Mouse (Mus musculus): ENCODE data around the gene Adgrd1. TPM values are rescaled to one million over a fixed set of nuclear protein-coding genes. Genes with fewer than 3 reads are reported as not detected.

Gene Adgrd1
- polyA plus RNA-seq, 1 experiment from 2014 or later, result 0.11 TPM

- Histone ChIP-seq H3K9ac (replicated peaks) (no peak overlapping the region), H3K4me1 (0 out of 2 replicates have a peak, but pooled peaks cover 6% of the 10 kb centered on the region), H3K36me3 (no peaks in the 10 kb centered on the region), H3K9me3 (no peaks in the 10 kb centered on the region), H3K4me2 (replicated peaks) (no peak overlapping the region), H3K4me3 (no peak overlapping the region), H3K27ac (replicated peaks) (no peak overlapping the region), H3K27me3 (peaks cover 18% of the 10 kb centered on the region)
- WGBS, result 39% methylated on average over 8 of the region's 8 CpGs
- ATAC-seq (ENCODE audit: low FRiP score, low read depth), result no peak
These were observed 86.0 kb downstream of the Adgrd1 start for GRCm38 (mm10) chr5:129182554-129182953.

GRCm38 (mm10) chr5:129186260-129186659 lies 89.7 kb downstream of the Adgrd1 start:
- WGBS, result 12% methylated on average over 2 of the region's 2 CpGs
- H3K27ac ChIP-seq (replicated peaks), result no peak overlapping the region
- H3K9ac ChIP-seq (replicated peaks), result no peak overlapping the region
- ATAC-seq (ENCODE audit: low FRiP score, low read depth), result no peak
- H3K27me3 ChIP-seq, result peaks cover under 1% of the 10 kb centered on the region
- no peaks in the 10 kb centered on the region for H3K36me3 ChIP-seq
- 0 out of 2 replicates have a peak, but pooled peaks cover 6% of the 10 kb centered on the region for H3K4me1 ChIP-seq
- H3K4me2 ChIP-seq (replicated peaks), result no peak overlapping the region
- H3K9me3 ChIP-seq, result no peaks in the 10 kb centered on the region
- H3K4me3 ChIP-seq, result no peak overlapping the region

- ATAC-seq (ENCODE audit: low FRiP score, low read depth), result no peak
- Histone ChIP-seq H3K27ac (replicated peaks) (no peak overlapping the region), H3K9me3 (no peaks in the 10 kb centered on the region), H3K4me1 (0 out of 2 replicates have a peak, but pooled peaks cover 6% of the 10 kb centered on the region), H3K27me3 (no peaks in the 10 kb centered on the region; the same call in 1 of the 2 replicates), H3K36me3 (no peaks in the 10 kb centered on the region), H3K4me3 (no peak overlapping the region), H3K4me2 (replicated peaks) (no peak overlapping the region), H3K9ac (replicated peaks) (no peak overlapping the region)
- WGBS, result 86% methylated on average over 7 of the region's 7 CpGs
These were observed 90.4 kb downstream of the Adgrd1 start for GRCm38 (mm10) chr5:129186926-129187325.

GRCm38 (mm10) chr5:129189071-129189470 lies 92.5 kb downstream of the Adgrd1 start:
- ATAC-seq (ENCODE audit: low FRiP score, low read depth), result no peak
- H3K9me3 ChIP-seq, result no peaks in the 10 kb centered on the region
- H3K4me2 ChIP-seq (replicated peaks), result no peak overlapping the region
- H3K27ac ChIP-seq (replicated peaks), result no peak overlapping the region
- no peaks in the 10 kb centered on the region for H3K4me1 ChIP-seq
- H3K9ac ChIP-seq (replicated peaks), result no peak overlapping the region
- H3K36me3 ChIP-seq, result no peaks in the 10 kb centered on the region
- H3K4me3 ChIP-seq, result no peak overlapping the region
- H3K27me3 ChIP-seq, result no peaks in the 10 kb centered on the region; the same call in 1 of the 2 replicates
- 87% methylated on average over 6 of the region's 6 CpGs for WGBS

GRCm38 (mm10) chr5:129190077-129190476 lies 93.5 kb downstream of the Adgrd1 start:
- no peaks in the 10 kb centered on the region for H3K27me3 ChIP-seq
- no peak for ATAC-seq (ENCODE audit: low FRiP score, low read depth)
- no peak overlapping the region for H3K9ac ChIP-seq (replicated peaks)
- H3K4me2 ChIP-seq (replicated peaks), result no peak overlapping the region
- H3K4me3 ChIP-seq, result no peak overlapping the region
- no peak overlapping the region for H3K27ac ChIP-seq (replicated peaks)
- H3K36me3 ChIP-seq, result no peaks in the 10 kb centered on the region
- H3K4me1 ChIP-seq, result no peaks in the 10 kb centered on the region
- no peaks in the 10 kb centered on the region for H3K9me3 ChIP-seq
- 72% methylated on average over 7 of the region's 7 CpGs for WGBS

GRCm38 (mm10) chr5:129196501-129196900 lies 100.0 kb downstream of the Adgrd1 start:
- no peaks in the 10 kb centered on the region for H3K27me3 ChIP-seq
- H3K9ac ChIP-seq (replicated peaks), result no peak overlapping the region
- peaks cover 14% of the 10 kb centered on the region for H3K4me1 ChIP-seq
- no peak overlapping the region for H3K27ac ChIP-seq (replicated peaks)
- no peaks in the 10 kb centered on the region for H3K36me3 ChIP-seq
- no peak for ATAC-seq (ENCODE audit: low FRiP score, low read depth)
- no peak overlapping the region for H3K4me2 ChIP-seq (replicated peaks)
- H3K4me3 ChIP-seq, result no peak overlapping the region
- H3K9me3 ChIP-seq, result no peaks in the 10 kb centered on the region
- WGBS, result 74% methylated on average over 9 of the region's 9 CpGs

GRCm38 (mm10) chr5:129196971-129197519 lies 100.5 kb downstream of the Adgrd1 start:
- H3K4me1 ChIP-seq, result peaks cover 14% of the 10 kb centered on the region
- no peak for ATAC-seq (ENCODE audit: low FRiP score, low read depth)
- no peak overlapping the region for H3K4me2 ChIP-seq (replicated peaks)
- H3K9me3 ChIP-seq, result no peaks in the 10 kb centered on the region
- no peak overlapping the region for H3K4me3 ChIP-seq
- H3K9ac ChIP-seq (replicated peaks), result no peak overlapping the region
- no peak overlapping the region for H3K27ac ChIP-seq (replicated peaks)
- H3K36me3 ChIP-seq, result no peaks in the 10 kb centered on the region
- 67% methylated on average over 9 of the region's 9 CpGs for WGBS
- H3K27me3 ChIP-seq, result no peaks in the 10 kb centered on the region

GRCm38 (mm10) chr5:129200132-129200531 lies 103.6 kb downstream of the Adgrd1 start:
- WGBS, result 95% methylated on average over 3 of the region's 3 CpGs
- H3K4me3 ChIP-seq, result no peak overlapping the region
- no peaks in the 10 kb centered on the region for H3K9me3 ChIP-seq
- H3K9ac ChIP-seq (replicated peaks), result no peak overlapping the region
- no peaks in the 10 kb centered on the region for H3K36me3 ChIP-seq
- peaks cover 14% of the 10 kb centered on the region for H3K4me1 ChIP-seq
- H3K27me3 ChIP-seq, result no peaks in the 10 kb centered on the region
- H3K4me2 ChIP-seq (replicated peaks), result no peak overlapping the region
- no peak for ATAC-seq (ENCODE audit: low FRiP score, low read depth)
- no peak overlapping the region for H3K27ac ChIP-seq (replicated peaks)

GRCm38 (mm10) chr5:129208279-129208678 lies 111.7 kb downstream of the Adgrd1 start:
- Histone ChIP-seq H3K4me2 (replicated peaks) (no peak overlapping the region), H3K9ac (replicated peaks) (no peak overlapping the region), H3K27ac (replicated peaks) (no peak overlapping the region), H3K27me3 (no peaks in the 10 kb centered on the region), H3K4me3 (no peak overlapping the region), H3K4me1 (peaks cover 7% of the 10 kb centered on the region), H3K36me3 (no peaks in the 10 kb centered on the region), H3K9me3 (no peaks in the 10 kb centered on the region)
- ATAC-seq (ENCODE audit: low FRiP score, low read depth), result no peak

- no peak overlapping the region for H3K9ac ChIP-seq (replicated peaks)
- H3K4me1 ChIP-seq, result peaks cover 7% of the 10 kb centered on the region
- H3K27ac ChIP-seq (replicated peaks), result no peak overlapping the region
- 78% methylated on average over 4 of the region's 4 CpGs for WGBS
- H3K9me3 ChIP-seq, result no peaks in the 10 kb centered on the region
- no peaks in the 10 kb centered on the region for H3K36me3 ChIP-seq
- H3K4me3 ChIP-seq, result no peak overlapping the region
- no peak overlapping the region for H3K4me2 ChIP-seq (replicated peaks)
- ATAC-seq (ENCODE audit: low FRiP score, low read depth), result no peak
- H3K27me3 ChIP-seq, result no peaks in the 10 kb centered on the region
These were observed 112.3 kb downstream of the Adgrd1 start for GRCm38 (mm10) chr5:129208845-129209244.

GRCm38 (mm10) chr5:129211385-129212031 lies 115.0 kb downstream of the Adgrd1 start:
- Histone ChIP-seq H3K4me1 (peaks cover 7% of the 10 kb centered on the region), H3K4me3 (no peak overlapping the region), H3K27ac (replicated peaks) (no peak overlapping the region), H3K9ac (replicated peaks) (no peak overlapping the region), H3K27me3 (no peaks in the 10 kb centered on the region), H3K4me2 (replicated peaks) (no peak overlapping the region), H3K36me3 (no peaks in the 10 kb centered on the region), H3K9me3 (no peaks in the 10 kb centered on the region; the same call in 1 of the 2 replicates)
- ATAC-seq (ENCODE audit: low FRiP score, low read depth), result no peak
- WGBS, result 65% methylated on average over 14 of the region's 14 CpGs

- no peak overlapping the region for H3K27ac ChIP-seq (replicated peaks)
- no peaks in the 10 kb centered on the region for H3K36me3 ChIP-seq
- H3K4me3 ChIP-seq, result no peak overlapping the region
- no peak overlapping the region for H3K4me2 ChIP-seq (replicated peaks)
- no peaks in the 10 kb centered on the region for H3K27me3 ChIP-seq
- 46% methylated on average over 9 of the region's 9 CpGs for WGBS
- no peak for ATAC-seq (ENCODE audit: low FRiP score, low read depth)
- H3K9ac ChIP-seq (replicated peaks), result no peak overlapping the region
- peaks cover 24% of the 10 kb centered on the region for H3K4me1 ChIP-seq
- H3K9me3 ChIP-seq, result no peaks in the 10 kb centered on the region; the same call in 1 of the 2 replicates
These were observed 117.5 kb downstream of the Adgrd1 start for GRCm38 (mm10) chr5:129214023-129214422.

All from midbrain, embryonic 12.5 days (tissue).